Mouse (Mus musculus): ENCODE results near the gene Ubap2.

Ubap2 gene

GRCm38 (mm10) chr4:41260691-41261090 is 14.3 kb downstream of the Ubap2 start:
- no peak for DNase-seq

- DNase-seq = no peak
Observed at GRCm38 (mm10) chr4:41259019-41259418, 15.9 kb downstream of the Ubap2 start.

DNA sequence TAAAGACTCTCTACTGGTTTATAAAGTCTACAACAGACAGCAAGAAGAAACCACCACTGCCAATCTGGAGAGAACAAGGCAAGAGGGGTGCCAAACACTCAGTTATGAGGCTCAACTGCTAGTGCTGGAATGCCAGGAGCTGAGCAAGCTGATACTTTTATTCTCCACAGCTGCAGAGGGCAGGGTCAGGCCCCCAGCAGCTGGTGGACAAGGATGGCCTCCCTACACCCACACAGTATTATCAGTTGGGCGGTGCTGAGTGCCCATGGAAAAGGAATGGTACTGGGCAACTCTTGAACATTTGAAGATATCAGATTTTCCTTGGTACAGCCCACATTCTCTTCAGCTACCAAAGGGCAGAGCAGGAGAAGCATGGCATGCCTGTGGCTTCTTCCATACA is 17.2 kb downstream of the Ubap2 start:
- DNase-seq = peak; percentile 22 to 57

DNA sequence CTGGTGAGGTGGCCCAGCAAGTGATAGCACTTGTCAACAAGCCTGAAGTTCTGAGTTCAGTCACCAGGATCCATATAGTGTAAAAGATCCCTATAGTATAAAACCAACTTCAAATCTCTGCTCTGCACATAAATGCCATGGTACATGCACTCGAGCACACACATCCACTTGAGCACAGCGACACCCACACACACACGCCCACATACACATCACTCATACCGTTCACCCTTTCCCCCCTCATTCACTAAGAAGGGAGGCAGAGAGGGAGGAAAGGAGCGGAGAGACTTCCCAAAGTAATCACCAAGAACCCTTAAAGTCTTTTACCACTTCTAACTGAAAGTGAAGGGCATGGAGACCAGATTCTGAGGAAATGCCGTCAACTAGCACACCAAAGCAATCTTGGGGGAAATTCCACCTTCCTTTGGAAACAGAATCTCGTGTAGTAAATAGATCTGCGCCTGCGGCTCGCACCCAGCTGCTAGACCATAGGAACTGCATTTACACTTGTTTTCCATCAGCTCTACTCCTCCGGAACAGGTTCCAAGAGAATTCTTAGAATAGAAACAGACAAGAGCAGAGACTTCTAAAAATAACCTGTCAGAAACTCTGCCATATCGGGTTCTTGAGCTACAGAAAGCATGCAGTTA is 19.3 kb downstream of the Ubap2 start:
- no peak for DNase-seq

DNA sequence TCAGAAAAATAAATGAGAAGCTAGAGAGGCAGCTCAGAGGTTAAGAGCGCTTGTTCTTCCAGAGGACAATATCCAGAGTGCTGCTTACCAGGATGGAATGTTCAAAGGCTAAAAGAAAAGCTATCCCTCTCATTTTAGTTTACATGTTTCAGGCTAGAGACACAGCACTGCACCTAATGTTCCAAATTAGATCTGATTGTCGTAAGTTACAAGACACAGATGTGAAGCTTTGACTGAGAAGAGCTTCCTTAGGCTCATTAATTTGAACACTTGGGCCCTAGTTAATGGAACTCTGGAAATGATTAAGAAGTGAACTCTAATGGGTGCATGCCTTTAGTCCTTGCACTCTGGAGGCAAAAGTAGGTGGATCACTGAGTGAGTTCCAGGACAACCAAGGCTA is 21.2 kb downstream of the Ubap2 start:
- no peak for DNase-seq

DNA sequence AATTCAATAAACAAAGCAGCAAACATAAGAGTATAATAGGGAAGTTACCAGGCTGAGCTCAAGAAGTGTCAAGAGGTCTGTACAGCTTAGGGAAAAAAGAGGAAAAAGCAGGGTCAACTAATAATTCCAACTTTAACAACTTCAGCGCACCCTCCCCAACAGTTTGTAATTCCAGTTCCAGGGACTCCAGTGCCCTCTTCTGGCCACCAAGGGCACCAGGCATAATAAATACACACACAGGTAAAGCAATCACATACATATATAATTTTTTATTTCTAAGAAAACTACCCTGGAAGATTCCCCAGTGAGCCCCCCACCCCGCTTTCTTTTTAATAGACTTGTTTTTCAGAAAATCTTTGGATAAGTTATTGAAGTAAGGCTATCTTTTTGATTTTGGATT is 29.5 kb downstream of the Ubap2 start:
- DNase-seq = no peak

- no peak for DNase-seq
Observed at GRCm38 (mm10) chr4:41240916-41241315, 34.0 kb downstream of the Ubap2 start.

DNA sequence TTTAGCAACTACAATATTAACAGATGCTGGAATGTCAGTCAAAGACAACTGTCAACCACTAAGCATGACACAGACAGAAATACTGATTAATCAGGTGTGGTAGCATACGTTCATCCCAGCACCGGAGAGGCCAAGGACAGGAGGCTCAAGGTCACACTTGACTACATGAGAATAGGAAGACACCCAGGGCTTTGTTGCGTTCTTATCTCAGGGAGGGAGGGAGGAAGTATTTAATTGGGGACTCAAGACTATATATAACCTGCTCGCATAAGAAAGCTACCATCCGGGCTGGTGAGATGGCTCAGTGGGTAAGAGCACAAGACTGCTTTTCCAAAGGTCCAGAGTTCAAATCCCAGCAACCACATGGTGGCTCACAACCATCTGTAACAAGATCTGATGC is 39.3 kb downstream of the Ubap2 start:
- no peak for DNase-seq

- peak; percentile 72 to 77 for DNase-seq
Observed at GRCm38 (mm10) chr4:41226351-41226750, 48.6 kb downstream of the Ubap2 start.

DNA sequence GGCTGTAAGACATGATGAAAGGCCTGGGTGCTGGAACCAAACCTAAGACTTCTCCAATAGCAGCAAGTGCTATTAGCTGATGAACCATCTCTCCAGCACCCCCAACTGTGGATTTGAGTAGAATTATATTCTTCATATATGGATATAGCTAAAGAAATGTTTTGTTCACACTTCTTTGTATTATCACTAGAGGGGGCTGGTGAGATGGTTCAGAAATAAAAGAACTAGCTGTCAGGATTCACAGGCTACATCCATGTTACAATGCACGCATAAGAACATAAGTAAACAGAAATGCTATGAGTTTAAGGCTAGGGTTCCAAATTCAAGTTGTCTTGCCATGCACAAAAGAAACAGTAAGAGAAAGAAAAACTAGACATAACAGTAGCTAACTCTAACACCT is 49.5 kb downstream of the Ubap2 start:
- DNase-seq = no peak

GRCm38 (mm10) chr4:41208050-41208449 is 66.9 kb downstream of the Ubap2 start:
- no peak for DNase-seq

DNA sequence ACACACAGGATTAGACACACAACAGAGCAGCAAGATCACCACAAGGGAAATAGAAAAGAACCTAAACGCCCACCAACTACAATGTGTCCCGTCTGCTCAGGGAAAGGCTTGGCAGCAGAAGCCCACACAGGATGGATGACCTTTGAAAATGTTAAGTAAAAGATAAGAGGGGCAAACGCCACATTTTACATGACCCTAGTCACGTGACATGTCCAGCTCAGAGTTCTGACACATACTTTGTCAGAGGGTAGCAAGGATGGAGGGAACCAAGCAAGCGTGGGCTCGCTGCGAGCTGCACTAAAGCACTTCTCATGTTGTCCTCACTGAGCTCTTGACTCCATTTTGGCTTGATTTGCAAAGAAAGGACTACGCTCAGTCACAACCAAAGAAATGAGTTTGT is 69.2 kb downstream of the Ubap2 start:
- no peak for DNase-seq

DNA sequence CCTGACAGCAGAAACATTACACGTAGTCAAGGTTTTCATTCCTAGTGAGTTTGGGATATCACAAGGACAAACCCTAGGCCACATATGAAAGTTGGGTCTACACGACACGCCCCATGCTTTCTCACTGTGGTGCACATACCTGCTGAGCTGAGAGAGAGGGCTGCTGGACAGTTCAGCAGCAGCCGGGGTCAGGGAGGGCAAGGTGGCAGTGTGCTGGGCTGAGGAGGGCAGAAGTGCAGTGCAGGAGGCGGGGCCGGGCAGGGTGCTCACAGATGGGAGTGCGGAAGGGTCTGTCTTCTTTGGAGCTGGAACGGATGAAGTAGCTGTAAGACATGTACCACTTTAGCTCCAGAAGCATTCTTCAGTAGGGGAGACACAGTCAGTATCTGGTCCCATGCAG is 72.8 kb downstream of the Ubap2 start:
- DNase-seq = no peak

DNA sequence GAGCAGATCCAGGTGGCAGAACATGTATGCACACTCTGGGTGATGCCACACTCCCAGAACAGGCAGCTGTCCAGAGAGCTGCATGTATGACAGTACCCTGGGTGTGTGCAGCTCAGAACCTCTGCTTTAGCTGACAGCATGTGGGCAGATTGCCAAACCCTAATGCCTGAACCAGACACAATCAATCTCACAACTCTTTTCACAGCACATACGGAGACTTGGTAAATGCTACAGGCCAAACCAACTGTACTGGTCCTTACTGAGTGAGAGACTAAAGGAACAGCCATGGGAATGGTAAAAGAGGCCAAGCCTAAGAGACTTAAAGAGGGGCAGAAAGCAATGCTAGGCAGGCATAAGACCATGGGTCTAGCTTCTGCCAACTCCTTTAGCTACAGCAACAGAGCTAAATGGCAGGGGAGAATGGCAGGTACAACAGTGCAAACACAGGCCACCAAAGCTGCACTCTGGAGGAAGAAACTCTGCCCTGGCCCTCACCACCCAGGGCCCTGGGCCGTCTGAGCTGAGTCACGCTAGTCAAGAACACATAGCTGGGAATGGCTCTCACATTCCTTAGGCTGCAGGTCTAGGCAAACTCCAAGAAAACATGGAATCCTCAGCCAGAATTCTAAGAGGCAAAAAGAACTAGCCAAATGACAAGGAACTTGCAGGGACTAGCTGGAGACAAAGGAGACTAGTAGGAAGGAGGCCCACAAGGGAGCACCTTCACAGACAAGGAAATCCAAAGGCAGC is 77.9 kb downstream of the Ubap2 start:
- no peak for DNase-seq

DNA sequence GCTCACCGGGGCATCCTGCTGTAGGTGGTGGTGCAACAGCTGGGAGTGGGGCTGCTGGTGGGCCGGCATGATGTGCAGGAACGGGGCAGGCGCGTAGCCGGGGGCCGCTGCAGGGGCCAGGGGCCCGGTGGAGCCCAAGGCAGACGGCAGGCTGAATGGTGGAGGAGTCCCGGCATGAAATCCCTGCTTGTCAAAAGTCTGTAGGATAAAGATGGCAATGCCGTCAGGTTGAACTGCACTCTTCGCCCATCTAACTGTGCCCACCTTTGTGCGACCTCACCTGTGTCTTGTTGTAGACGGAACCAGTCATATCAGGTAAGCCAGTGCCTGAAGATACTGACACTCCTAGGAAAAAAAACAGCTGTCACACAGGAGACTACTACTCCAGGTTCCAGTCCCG is 79.6 kb downstream of the Ubap2 start:
- DNase-seq = no peak

DNA sequence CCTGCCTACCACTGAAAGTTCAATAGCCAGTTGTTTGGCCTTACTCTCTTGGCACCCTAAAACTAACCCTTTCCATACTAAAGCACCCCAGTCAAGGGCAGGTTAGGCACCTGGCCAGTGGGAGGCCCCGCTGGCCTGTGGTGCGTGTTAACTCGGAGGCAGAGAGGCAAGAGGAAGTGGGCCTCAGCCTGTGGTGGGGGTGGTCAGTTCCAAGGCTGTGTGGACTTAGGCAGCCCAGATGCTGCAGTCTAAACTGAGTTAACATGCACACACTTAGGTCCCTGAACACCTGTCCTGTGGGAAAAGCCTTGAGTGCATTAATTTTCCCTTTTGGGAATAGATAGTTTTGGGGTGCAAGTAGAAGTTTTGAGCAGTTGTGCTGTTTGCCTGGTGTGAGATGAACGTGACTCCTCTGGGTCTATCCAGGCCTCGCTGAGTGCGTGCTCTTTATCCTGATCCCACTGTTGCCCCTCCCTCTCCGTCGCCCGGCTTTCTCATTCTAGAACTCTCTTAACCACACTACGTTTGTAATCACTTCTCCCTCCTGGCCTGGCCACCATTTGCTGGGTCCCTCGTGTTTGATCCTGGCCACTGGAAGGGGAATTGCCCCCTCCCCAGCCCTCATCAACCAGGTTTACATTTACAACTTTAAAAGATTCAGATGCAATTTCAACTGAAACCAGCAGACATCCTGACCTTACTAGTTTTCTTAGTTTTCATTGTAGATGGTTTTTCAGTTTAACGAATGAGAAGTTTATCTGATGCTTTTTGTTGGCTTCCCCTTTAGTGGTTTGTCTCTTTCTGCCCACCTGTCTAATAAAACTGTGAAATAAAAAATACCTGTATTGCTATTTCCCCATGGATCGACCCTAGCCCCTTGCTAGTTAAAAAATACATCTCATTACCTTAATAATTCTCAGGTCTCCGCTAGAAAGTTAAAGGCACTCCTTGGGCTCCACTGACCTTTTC is 82.1 kb downstream of the Ubap2 start:
- no peak for DNase-seq

DNA sequence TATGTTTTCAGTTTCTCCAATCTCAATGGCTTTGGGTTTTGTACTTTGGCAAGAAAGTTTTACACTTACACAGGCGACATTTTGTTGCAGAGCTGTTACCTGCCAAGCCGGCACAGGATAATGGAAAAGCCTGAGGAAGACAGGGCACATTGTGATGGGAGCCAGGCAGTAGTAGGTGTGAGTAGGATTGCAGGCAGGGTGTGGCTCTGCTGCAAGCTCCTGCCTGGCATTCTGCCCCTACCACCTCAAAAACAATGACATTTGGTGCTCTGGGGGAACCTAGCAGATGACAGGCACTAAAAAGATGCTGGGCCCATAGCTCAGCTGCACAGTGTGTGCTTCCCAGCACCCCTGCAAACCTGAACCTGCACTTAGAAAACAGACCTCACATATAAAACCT is 85.1 kb downstream of the Ubap2 start:
- no peak for DNase-seq

DNA sequence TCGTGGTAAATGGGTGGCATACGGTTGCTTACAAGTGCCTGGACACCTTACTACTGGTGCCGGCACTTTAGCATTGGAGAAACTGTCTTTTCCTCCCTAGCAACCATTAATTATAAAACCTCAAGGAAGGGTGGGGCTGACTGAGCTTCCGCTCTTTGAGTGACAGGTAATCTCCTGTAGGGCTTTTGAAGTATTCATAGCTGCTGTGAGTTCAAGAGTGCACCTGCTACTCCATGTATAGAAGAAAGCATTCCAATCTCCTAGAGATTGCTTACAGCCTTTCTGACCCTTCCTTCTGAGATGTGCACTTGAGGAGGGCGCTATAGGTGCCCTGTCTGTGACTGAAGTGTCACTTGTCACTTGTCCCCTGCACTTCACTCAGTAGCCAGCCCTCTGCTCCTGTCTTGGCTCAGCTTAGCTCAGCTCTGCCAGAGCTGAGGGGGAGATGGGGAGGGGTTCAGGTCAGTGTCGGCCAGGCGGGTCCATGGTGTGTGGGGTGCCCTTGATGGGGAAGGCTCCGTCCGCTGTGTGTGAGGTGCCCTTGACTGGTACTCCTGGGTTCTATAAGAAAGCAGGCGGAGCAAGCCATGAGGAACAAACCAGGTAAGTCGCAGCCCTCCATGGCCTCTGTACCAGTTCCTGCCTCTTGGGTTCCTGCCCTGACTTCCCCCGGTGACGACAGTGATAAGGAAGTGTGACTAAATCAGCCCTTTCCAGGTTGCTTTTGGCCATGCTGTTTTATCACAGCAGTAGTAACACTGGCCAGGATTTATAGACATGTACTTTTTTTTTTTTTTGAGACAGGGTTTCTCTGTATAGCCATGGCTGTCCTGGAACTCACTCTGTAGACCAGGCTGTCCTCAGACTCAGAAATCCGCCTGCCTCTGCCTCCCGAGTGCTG is 94.9 kb downstream of the Ubap2 start:
- DNase-seq = no peak

GRCm38 (mm10) chr4:41174631-41175030 is 100.3 kb downstream of the Ubap2 start:
- DNase-seq = no peak

DNA sequence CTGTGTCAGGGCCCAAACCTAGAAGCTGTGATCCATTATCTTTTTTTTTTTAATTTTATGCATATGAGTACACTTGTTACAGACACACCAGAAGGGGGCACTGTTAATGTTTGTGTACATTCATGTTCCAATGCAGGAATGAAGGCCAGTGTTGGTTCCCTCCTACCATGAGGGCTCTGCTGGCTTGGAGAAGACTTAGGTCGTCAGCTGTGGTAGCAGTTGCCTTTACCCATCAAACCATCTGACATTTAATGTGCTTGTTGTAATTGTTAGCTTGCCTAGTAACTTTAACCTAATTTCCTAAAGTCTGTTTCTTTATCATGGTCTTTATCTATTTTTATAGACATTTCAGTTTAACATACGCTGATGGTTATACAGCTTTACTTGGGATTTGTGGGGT is 104.0 kb downstream of the Ubap2 start:
- DNase-seq = no peak

DNA sequence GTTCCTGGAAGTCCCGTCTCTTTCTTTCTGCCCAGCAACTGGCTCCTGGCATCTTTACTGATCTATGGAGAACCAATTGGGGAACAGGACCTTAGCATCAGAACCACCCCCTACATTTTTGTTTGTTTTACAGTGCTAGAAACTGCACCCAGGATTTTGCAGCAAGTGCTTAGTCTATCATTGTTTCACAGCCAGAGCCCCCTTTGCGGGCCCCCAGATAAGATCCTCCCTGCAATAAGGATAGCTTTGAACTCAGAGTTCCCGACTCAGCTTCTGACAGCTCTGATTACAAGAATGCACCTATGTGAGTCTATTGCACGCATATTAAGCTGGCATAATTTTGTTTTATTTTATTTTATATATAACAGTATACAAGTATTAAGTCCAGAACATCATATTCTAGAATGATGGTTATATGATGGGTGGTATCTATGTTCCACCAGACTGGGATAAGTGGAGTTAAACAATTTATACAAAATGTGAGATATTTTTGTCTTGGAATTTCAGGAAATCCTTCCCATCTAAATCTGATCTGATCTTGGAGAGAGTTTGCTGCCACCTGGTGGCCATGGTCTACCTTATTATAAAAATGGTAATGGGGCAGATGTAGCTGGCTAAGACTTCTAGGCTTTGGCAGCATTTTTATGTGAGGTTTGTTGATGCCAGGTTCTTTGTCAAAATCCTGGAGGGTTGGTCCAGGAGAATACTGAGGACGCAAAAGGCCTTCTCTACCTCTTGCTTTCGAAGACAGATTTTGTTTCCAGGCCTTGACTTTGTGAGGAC is 109.1 kb downstream of the Ubap2 start:
- DNase-seq = peak; percentile 89 to 90

- DNase-seq = no peak
Observed at GRCm38 (mm10) chr4:41164974-41165373, 110.0 kb downstream of the Ubap2 start.
